Mouse (Mus musculus) kidney, adult 2 months (tissue): ENCODE data around the gene Rhot2.

Experiments
- CTCF ChIP-seq: fragments of 200-500 bp; conservative IDR thresholded peaks from 2 replicates; pipeline ENCODE4 v1.5.1; 2011; ENCODE audit warnings: low read depth, mild to moderate bottlenecking, control low read depth, low read length, moderate library complexity, mixed read lengths; ENCODE audit not compliant: insufficient read depth, insufficient read length
- POLR2A ChIP-seq: fragments of 200-500 bp; IDR thresholded peaks from one replicate; pipeline ENCODE4 v1.6.1; 2011; ENCODE audit warnings: low read depth, low read length, control low read depth

DNA sequence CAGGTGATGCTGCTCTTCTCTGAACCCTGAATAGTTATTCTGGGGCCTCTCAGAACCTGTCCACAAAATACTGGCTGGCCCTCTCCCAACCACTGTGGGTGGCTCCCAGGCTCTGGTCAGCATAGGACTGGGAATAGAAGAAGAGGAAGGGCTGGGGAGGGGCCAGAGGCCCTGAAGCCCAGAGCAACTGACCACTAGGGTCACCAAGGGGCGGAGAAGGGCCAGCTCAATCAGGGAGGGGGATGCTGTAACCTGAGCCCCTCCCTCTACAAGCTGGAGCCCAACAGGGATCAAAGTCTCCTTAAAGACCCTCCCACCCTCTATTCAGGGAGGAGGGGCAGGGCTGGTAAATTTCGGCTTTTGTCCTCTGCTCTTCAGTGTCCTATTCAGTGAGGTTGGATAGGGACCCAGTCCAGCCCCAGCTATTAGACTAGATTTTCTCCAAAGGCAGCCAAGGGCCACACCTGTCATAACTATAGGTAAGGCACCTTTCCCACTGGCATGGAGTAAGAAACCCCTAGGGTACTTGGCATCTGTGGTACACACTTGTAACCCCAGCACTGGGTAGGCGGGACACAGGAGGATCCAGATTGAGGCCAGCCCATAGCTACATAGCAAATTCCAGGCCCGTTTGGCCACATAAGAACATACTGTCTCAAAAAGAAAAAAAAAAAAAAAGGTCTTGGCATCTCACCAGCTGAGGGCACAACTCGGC lies 35.7 kb upstream of the Rhot2 start, which contains the start of gene Wfikkn1:
- no peak for TF ChIP-seq CTCF
- TF ChIP-seq POLR2A, result no peak
